Mouse (Mus musculus): ENCODE data around the gene Rps18.

DNA sequence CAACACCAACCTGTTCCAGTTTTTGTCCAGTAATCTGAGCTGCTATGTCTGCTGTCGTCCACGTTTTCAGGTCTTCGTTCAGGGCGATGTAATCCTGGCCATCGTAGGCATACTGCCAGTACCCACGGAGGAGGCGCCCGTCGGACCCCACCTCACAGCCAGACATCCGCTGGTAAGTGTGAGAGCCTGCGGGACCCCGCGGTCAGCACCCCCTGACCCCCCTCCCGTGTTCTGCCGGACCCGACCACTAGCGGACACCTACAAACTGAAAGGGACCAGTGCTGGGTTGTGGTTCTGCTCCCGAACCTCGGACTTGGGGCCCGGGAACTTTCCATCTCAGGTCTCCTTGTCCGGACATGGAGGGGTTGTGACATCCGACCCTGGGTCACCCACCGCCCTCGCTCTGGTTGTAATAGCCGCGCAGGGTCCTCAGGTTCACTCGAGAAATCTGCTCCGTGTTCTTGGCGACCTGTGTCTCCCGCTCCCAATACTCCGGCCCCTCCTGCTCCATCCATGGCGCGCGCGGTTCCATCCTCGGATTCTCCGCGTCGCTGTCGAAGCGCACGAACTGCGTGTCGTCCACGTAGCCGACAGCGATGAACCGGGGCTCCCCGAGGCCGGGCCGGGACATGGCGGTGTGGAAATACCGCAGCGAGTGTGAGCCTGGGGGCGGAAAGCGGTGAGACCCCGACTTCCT, 22.2 kb upstream of the Rps18 start:
- TF ChIP-seq CTCF (IDR thresholded peaks at IDR 0.05; ENCODE audit: insufficient read depth, low read depth, low read length) (no peak), POLR2A (IDR thresholded peaks at IDR 0.05; ENCODE audit: insufficient read depth, low read depth, low read length) (no peak)
